Mouse (Mus musculus): ENCODE results near the gene Slc22a5.

DNA sequence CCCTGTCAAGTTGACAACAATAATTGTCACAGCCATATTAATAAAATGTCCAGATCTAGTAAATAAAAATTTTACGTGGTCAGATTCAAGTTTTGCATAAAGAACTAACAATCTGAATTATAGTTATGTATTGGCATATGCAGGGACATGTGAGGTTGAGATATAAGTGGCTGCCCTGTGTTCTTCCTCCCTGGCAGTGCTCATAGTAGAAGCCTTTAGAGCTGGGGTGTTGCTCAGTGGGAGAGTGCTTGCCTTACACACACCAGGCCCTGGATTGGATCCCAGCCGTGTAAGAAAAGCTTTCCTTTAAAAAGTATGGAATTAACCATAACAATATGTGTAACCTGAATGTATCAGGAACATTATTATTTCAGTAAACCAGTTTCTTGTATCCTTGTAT lies 2.0 kb upstream of the Slc22a5 start:
- no peak for TF ChIP-seq CTCF (conservative IDR thresholded peaks at IDR 0.05; ENCODE audit: low read length)
- no peak for TF ChIP-seq NANOG (IDR thresholded peaks at IDR 0.05; ENCODE audit: borderline replicate concordance, low read length)
- TF ChIP-seq POU5F1 (IDR thresholded peaks at IDR 0.05; ENCODE audit: borderline replicate concordance, low read length), result no peak
